Mouse (Mus musculus) fibroblast of lung, adult 2 months (primary cell): ENCODE measurements around the gene Ahsg.

Experiments
- DNase-seq: peaks from one replicate; pipeline ENCODE4 v3.0.0-alpha.2; 2011; ENCODE audit warnings: low read depth

The Ahsg gene

GRCm38 (mm10) chr16:22886726-22887125 lies 4.4 kb upstream of the Ahsg start:
- DNase-seq, result no peak

GRCm38 (mm10) chr16:22888835-22889234 lies 2.2 kb upstream of the Ahsg start:
- no peak for DNase-seq

GRCm38 (mm10) chr16:22889716-22890115 lies 1.4 kb upstream of the Ahsg start:
- DNase-seq, result no peak

- no peak for DNase-seq
Observed at GRCm38 (mm10) chr16:22891733-22892154, 667 bp downstream of the Ahsg start.

- no peak for DNase-seq
Observed at GRCm38 (mm10) chr16:22894095-22894494, 3.0 kb downstream of the Ahsg start.

- DNase-seq, result no peak
Observed at GRCm38 (mm10) chr16:22896618-22897017, 5.5 kb downstream of the Ahsg start.

GRCm38 (mm10) chr16:22899346-22899745 lies 8.3 kb downstream of the Ahsg start:
- no peak for DNase-seq

GRCm38 (mm10) chr16:22899866-22900570 lies 8.9 kb downstream of the Ahsg start:
- no peak for DNase-seq

- no peak for DNase-seq
Observed at GRCm38 (mm10) chr16:22901326-22901725, 10.2 kb downstream of the Ahsg start.

- DNase-seq, result no peak
Observed at GRCm38 (mm10) chr16:22909290-22909689, 18.2 kb downstream of the Ahsg start.

- DNase-seq, result no peak
Observed at GRCm38 (mm10) chr16:22911986-22912385, 20.9 kb downstream of the Ahsg start.

- no peak for DNase-seq
Observed at GRCm38 (mm10) chr16:22912886-22913285, 21.8 kb downstream of the Ahsg start.

- no peak for DNase-seq
Observed at GRCm38 (mm10) chr16:22914276-22914675, 23.2 kb downstream of the Ahsg start.

GRCm38 (mm10) chr16:22918034-22918433 lies 27.0 kb downstream of the Ahsg start, which contains the start of gene Fetub:
Gene Fetub, plus strand, starts transcription at chr16:22918334.
- DNase-seq, result no peak

- DNase-seq, result no peak
Observed at GRCm38 (mm10) chr16:22918664-22919312, 27.7 kb downstream of the Ahsg start.

- peak; percentile 76 for DNase-seq
Observed at GRCm38 (mm10) chr16:22919971-22920854, 29.1 kb downstream of the Ahsg start.

- DNase-seq, result no peak
Observed at GRCm38 (mm10) chr16:22921761-22922160, 30.7 kb downstream of the Ahsg start.

- no peak for DNase-seq
Observed at GRCm38 (mm10) chr16:22922433-22922832, 31.4 kb downstream of the Ahsg start.

GRCm38 (mm10) chr16:22929575-22929974 lies 38.5 kb downstream of the Ahsg start:
- no peak for DNase-seq

GRCm38 (mm10) chr16:22931431-22932200 lies 40.5 kb downstream of the Ahsg start:
- DNase-seq, result no peak

- DNase-seq, result no peak
Observed at GRCm38 (mm10) chr16:22937631-22938030, 46.6 kb downstream of the Ahsg start.

GRCm38 (mm10) chr16:22938541-22938940 lies 47.5 kb downstream of the Ahsg start:
- no peak for DNase-seq
